Mouse (Mus musculus): ENCODE results near the gene Mcam.
"Not testable (repeated sequence)": the region's sequence is repeated elsewhere in the genome, so short reads cannot be mapped to it uniquely, and the experiment has no call there.

The Mcam gene

DNA sequence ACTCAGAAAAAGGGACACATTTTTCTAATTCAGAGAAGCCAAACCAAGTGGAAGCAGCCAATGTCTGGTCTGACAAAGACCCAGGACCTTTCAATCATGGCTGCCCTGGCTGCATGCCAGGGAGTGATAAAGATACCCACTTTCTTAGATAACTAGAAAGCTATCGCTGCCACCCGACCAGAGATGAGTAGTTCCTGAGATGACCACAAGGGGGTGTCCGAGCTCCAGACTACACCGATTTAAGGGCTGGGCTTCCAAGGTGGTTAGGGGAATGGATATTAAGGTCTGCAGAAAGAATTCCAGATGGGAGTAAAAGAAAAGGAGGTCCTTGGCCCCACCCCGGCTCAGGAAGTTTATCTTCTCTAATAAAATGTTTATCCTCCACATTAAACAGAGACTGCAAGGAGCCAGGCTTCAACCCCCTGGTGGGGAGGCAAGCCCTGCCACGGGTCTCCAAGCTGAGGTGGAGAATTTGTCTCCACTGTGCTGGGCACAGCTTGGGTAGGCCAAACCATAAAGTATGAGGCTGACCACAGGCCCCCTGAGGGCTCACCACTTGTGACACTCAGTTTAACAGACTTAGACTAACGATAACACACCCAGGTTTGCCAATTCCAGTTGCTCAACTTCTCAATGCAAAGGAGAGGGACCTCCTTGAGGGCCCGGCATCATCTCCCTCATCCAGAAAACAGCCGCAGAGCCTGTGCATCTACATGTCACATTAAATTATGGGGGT lies 24.7 kb upstream of the Mcam start:
- DNase-seq: peak; percentile 89 to 93

DNA sequence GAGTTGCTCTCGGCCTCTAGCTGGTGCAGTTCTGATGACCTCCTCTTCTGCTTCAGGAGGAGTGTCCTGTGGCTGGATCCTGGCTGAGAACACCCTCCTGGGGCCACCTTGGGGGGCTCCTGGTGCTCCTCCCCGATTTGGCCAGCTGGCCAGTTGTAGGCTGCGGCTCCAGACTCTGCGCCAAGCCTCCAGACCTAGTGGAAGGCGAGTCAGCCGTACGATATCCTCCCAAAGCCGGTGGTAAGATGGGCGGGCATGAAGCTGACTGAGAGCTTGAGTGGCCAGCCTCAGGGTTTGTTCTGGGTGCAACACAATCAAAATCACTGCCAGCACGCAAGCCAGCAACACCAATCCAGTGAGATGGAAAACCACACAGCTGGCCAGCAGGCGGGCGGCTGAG lies 22.4 kb upstream of the Mcam start:
- not testable (repeated sequence) for DNase-seq

DNA sequence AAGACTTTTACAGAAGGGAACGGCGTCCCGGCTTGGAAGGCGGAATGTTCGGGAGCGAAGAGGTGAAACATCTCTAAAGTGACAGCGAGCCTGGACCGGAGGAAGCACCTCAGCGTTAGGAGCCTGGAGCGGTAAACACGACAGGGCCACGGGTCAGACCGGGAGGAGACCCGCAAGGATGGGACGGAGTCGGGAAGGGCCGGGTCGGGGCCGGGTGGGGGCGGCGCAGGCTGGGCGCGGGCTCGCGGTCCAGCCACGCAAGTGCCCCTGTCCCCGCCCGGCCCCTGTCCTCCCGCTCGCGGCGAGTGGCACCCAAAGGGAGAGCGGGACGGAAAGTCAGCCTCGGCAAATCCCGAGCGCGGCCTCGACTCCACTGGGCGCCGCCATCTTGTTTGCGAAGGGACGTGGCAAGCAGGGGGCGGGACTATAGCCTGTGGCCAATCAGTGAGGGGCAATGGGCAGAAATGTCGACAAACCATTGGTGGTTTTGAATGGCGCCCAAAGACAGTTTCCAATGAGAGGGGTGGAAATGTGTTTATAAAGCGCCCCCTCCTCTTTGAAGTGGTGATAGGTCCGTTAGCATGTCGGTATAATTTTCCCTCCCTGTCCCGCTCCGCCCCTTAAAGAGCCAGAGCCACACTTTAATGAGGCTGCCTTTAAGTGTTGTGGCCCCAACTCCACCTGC lies 21.0 kb upstream of the Mcam start, which contains the start of the genes Gm49380 and Rnf26:
Gene Gm49380, minus strand, starts transcription at position 396 of the 685 bp plus-strand sequence.
Gene Rnf26, minus strand, starts transcription at position 413 of the 685 bp plus-strand sequence.
- DNase-seq: peak; percentile 99

DNA sequence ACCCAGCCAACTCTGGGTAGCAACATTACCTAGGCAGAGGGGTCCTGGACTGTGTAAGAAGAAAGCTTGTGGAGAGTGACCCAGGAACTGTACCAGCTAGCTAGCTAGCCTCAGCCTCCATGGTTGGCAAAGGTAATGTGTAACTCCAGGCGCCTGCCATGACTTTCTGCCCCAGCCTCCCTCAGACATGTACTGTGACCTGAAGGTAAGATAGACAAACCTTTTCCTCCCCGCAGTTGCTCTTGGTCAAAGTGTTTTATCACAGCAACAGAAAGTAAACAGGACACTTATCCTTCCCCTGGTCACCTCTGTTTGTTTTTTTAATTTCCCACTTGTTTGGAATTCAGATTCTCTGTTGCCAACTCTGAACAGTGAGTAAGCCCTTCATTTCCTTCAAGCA lies 19.8 kb upstream of the Mcam start:
- no peak for DNase-seq

DNA sequence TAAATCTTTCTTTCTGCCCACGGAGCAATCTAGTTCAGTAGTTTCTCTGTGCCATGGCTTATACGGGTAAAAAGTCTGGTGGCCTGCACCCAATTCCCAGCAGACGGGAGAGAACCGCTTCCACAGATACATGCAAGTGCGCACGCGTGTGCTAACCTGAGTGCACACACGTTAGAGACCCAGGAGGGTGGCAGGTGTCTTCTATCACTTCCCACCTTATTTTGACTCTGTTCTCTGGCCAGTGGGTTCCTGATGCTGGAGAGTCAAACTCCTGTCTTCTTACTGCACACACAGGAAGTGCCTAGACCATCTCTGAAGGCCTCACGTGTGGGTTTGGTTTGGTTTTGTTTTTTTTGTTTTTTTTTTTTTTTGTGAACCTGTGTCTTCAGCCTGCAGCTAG lies 18.7 kb upstream of the Mcam start:
- no peak for DNase-seq

DNA sequence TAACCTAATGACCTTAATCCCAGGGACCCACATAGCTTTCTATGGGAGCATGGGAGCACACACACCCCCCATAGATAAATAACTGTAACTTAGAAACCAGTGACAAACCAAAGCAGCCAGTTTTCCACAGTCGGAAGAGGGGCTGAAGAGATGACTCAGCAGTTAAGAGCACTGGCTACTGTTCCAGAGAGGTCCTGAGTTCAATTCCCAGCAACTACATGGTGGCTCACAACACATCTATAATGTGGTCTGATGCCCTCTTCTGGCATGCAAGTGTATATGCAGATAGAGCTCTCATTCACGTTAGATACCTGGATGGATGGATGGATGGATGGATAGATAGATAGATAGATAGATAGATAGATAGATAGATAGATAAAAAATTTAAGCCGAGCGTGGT lies 18.1 kb upstream of the Mcam start:
- DNase-seq: no peak

DNA sequence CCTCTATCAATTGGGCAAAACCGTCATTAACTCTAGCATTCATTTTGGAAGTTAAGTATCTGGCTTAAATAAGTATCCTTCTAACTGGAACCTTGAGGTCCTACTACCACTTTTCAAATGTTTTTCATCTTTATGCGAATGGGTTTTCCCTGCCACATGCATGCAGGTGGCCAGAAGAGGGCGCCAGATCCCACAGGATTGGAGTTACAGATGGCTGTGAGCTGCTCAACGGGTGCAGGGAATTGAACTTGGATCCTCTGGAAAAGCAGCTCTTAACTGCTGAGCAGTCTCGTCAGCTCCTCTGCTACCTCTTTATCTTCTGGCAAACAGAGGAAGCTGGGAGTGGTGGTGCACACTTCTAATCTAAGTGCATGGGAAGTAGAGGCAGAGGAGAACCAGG lies 15.3 kb upstream of the Mcam start:
- peak; percentile 64 to 65 for DNase-seq

DNA sequence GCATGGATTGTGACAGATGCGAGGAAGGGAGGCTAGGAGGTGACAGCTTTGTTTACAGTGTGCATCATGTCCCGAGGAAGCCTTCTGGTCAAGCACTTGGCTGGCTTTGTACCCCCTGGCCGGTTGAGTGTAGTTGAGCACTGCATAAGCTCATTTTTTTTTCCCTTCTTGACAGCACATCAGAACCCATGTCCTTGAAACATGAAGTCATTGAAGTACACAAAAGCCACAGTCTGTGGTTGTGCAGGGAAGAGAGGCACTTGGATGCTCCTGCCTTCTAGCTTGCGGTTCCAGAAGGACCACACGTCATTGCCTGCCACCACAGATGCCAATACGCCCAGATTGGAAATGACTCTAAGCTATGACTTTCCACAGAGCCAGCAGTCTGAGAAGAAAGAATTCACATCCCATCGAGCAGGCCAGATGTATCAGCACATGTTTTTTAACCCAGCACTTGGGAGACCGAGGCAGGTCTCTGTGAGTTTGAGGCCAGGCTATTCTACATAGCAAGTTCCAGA lies 14.3 kb upstream of the Mcam start:
- DNase-seq: no peak

DNA sequence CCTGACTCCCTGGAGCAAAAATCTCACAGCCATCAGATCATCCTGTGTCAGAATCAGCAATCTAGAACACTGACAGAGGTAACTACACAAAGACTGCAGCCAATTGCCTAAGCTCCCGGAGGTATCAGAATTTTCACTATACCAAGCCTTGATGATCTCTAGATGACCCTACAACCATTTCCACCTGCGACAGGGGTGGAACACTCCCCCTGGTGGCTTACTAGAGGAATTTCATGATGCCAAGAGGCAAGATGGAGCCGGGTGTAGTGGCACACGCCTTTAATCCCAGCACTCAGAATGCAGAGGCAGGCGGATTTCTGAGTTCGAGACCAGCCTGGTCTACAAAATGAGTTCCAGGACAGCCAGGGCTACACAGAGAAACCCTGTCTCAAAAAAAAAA lies 10.0 kb upstream of the Mcam start:
- DNase-seq: peak; percentile 16 to 53

DNA sequence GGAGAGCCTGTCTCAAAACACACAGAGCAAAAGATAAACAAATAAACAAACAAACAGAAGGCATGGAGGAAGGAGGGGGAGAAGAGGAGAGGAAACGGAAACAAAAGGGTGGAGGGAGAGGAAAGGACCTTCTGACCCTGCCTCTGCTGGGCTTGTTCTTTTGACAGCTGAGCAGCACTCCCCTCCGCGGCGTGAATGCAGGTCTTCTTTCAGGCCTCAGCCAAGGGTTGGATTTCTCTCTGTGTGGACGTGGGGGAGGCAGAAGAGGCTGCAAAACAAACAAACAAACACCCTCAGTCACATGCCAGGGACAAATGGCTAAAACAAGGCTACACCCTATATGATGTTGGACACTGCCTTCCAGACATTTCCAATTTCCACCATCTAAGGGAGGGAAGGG lies 9.2 kb upstream of the Mcam start:
- DNase-seq: no peak

DNA sequence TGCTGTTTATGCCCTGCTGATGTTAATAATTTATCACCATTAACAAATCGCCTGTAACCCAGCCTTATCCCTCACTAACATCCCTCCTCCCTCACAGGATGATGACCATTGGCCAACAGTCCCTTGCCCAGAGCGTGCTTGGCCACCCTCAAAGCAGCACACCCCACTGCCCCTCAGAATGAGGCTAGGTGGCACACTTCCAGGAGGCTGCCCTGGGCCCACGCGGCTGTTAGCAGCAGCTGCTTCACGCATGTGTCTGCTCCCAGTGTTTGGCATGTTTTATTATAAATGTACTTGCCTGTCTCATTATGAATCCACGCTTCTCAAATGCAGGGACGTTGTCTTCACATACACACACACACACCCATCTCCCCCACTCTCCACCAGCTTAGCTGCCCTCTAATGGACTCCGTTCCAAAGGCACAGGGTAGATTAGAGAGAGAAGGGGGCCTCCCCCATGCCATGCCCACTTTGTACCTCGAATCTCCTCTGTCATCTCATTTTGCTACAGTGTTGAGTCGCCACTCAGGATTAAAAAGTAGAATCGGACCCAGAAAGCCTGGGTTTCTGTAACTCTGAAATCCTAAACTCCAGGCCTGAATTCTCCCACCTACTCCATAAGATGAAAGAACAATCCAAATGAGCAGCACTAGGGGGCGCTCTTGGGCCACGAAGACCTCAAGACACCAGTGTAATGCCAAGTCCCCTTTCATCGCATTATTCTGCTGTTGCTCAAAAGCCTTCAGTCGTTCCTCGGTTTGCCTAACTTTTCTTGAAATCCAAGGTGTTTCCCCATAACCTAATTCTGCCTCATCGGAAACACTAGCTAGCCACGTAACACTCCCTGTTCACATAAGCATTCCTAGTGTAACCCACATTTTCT lies 8.5 kb upstream of the Mcam start:
- DNase-seq: peak; percentile 93 to 95

DNA sequence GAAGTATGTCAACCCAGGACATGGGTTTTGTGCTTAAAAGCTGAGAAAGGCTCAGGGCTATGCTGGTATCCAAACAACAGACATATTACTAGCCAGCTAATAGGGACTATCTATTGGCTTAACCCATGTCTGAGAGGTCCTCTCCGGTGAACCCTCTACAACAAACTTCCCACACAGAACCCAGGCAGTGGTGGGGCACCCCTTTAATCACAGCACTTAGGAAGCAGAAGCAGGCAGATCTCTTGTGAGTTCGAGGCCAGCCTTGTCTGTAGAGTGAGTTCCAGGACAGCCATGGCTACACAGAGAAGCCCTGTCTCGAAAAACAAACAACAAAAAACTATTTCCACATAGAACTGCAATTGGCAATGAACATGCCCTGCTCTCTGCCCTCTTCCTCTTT lies 7.5 kb upstream of the Mcam start:
- no peak for DNase-seq

DNA sequence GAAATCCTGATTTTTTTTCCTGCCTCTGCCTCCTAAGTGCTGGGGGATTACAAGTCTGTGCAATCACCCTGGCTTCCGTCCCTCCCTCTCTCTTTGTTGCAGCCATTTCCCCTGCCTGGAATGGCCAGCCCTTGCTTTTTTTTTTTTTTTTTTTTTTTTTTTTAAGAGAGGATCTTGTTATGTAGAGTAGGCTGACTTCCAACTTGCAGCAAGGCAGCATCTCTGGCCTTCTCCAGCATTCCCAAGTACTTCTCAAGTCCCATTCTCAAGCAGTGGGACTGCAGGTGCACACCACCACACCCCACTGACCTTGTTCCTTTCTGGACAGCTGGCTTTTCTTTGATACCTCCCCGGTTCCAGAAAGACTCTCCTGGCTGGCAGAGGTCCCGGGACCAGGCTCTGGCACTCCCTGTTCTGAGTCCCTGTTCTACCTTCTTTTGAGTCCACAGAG lies 6.9 kb upstream of the Mcam start:
- no peak for DNase-seq

DNA sequence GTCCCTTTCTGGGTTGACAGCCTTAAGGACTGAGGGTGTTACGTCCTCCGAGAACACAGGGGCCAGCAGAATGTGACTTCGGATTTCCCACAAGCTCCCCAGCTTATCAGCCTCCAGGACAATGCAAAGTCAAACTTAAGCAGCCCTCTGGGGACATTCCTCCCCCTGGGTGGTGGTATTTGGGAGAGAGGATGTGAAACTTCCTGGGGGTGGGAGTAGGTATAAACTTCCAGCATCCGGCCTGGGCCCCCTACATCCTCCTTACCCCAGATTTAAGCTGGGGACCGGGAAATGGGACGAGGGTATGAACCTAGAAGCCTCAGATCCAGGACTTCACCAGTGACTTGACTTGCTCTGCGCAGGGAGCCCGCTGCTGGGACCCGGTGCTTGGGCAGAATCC lies 4.6 kb upstream of the Mcam start:
- DNase-seq: no peak

DNA sequence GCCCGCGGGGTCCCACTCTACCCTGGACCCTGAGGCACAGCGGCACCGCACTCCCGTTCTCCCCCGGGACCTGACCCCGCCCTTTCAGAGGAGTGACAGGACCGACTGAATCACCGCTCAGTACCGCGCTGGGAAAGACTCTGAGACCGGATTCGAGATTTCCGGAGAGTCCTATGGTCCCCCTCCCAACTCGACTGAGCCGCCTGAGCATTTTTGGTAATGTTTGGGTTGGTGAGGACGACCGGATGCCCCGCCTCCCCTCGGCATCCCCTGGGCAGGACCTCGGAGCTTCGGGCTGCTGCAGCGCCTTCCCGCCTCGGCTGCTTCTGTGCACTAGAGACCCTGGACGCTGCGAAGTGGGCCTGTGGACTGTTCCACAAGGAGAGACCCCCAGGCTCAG lies 4.2 kb upstream of the Mcam start:
- DNase-seq: peak in 1 of 2 experiments; percentile 48

DNA sequence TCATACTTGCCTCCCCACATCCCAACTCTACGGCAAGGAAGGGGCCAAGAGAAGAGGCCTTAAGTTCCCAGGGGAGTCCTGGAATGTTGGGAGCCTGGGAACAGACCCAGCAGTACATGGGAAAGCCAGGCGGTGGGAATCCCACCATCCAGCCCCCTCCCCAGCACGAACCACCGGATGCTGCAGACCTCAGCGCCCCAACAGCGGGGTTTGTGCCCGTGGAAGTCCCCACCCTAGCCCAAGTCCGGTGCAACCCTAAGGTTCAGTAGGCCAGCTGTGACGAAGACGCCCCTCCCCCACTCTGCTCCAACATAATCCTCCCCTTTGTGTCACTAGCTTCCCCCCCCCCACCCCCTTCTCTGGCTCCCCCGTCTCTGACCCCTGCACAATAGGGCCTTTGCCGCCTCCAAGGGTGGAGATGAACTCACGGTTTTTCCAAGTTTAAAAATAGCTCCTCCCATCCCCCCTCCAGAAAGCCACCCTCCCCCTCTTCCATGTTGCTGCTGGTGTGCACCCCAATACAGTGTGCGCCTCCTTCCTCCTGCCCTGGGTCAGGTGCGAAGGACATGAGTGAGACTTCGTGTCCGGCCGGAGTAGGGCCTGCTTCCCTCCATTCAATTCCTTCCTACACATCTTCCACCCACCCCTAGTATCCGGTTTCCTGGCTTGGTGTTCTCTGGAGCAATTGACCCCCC lies 3.5 kb upstream of the Mcam start:
- DNase-seq: peak in 1 of 2 experiments; percentile 37

DNA sequence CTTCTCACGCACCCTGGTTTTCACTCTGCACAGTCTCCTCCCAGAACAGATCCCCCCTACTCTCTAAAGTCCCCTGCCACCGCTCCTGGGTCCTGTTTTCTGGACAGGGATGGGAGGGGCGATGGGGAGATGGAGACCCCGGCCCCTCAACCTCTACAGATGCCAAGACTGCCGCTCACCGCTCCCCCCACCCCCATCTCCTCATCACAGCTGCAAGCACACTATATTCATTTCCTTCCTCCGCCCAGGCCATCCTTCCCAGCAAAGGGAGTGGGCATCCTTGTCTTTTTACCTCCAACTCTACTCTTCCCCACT lies 3.0 kb upstream of the Mcam start:
- DNase-seq: no peak

DNA sequence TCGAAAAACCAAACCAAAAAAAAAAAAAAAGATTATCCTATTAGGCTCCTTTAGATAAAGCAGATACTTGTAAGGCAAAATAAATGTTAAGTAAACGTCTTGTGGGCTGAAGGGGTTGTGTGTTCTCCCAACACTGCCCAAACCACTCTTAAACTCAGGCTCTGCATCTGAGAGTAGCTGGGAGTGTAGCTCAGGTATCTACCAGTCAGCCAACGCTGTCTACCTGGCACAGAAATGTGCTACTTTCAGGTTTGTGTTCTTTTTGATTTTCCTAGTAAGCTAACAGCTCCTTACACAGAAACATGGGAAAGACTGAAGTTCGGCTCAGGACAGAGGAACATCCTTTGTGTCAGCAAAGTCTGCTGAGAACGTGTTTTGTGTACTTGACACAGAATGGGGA lies 2.1 kb upstream of the Mcam start:
- DNase-seq: no peak

DNA sequence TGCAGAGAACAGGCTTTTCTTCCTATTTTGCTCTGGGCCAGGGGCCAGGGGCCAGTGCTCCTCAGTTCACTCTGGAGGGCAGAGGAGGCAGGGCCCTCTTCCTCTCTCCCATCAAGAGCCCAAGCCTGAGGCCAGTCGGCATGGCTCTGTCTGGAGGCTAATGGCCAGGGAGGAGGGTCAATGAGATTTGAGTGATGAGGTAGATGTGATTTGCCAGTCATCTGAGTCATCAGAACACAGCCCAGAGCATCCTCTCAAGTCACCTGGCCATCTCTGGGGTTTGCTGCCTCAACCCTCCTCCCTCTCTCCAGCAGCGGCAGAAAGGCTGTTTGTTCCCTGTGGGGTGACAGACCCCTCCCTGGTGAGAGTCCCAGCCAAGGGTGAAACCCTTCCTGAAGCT lies 982 bp upstream of the Mcam start:
- DNase-seq: no peak

DNA sequence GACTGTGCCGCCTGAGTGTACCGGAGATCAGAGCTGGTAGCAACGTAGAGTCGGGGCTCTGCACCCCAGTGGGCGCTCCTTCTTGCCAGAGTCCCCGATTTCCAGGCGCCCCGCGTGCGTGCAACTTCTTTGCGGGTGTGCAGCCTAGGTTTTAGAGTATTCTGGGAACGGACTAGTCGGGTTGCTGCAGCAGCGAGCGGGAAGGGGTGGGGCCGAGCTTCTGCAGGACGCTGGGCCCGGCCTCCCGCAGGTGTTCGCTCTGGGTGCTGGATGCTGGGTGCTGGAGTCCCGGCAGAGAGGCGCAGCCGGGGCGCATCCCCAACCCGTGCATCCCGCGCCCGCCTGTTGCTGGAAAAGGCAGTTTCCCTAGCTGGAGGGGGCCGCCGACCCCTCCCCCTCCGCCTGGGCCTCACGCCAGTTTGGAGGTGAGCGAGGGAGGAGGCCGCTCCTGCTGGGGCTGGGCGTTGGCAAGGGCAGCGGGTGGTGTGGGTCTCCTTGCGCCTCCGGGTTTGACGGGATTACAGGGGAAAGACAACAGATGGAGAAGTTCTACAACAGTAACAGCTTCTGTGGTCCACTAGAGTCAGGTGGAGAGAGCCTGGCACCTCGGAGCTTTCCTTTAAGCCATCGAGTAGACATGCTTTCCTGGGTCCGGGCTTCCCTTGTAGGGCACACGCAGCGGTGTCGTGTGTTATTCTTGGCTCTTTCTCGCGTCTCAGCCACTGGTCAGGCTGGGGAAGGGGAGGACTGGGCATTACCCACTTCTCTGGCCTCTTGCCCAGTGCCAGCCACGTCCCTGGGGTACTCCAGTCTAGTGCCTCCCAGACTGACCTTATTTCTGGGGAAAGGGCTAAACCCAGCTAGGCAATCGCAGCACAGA lies 822 bp downstream of the Mcam start:
- peak; percentile 76 to 83 for DNase-seq

DNA sequence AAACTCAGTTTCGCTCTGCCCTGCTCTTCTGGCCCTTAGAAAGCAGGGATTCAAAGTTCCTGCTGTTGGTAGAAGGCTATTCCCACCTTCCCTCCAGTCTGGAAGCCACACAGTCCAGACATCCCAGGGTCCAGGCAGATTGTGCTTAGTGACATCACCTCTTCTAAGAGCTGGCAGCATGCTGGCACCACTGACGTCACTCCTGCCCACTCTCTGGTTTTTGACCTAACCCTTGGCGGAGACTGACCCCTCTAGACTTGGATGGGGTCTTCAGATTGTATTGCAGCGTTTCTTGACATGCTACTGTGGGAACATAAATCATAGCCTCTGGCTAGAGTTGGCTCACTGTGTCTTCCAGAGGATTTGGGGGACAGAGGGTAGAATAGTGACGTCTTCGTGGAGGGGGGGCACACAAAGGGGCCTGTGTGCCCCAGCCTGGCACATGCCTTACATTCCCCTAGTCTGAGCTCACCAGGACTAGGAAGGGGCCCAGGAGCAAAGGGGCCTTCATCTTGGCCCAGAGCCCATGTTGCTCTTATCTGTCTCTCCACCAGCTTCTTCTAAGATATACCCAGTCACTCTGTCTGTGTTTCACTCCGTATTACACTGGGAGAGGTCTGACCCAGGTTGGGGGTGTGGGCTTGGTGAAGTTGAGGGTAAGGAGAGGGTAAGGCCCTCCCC lies 1.6 kb downstream of the Mcam start:
- peak; percentile 61 to 64 for DNase-seq
